Mouse (Mus musculus) neural tube, embryonic 12.5 days (tissue): ENCODE data around the gene Paqr8. TPM values are rescaled to one million over a fixed set of nuclear protein-coding genes. Genes with fewer than 3 reads are reported as not detected.

Experiments
- ATAC-seq: fragments of 200-750 bp; cut with Nextera tagmentation; 2 replicates; pipeline ENCODE4 v1.8.0; 2017; ENCODE audit warnings: low read depth, mild to moderate bottlenecking, moderate TSS enrichment, moderate library complexity; ENCODE audit not compliant: low FRiP score
- H3K27ac ChIP-seq: fragments of 300-500 bp; sonication (generic); 2 replicates; pipeline ENCODE4 v1.5.1; 2016
- H3K27me3 ChIP-seq: fragments of 300-500 bp; sonication (generic); replicated peaks from 2 replicates; pipeline ENCODE4 v1.6.1; 2016; ENCODE audit warnings: mild to moderate bottlenecking
- H3K36me3 ChIP-seq: fragments of 300-500 bp; sonication (generic); 2 replicates; pipeline ENCODE4 v1.6.1; 2016; ENCODE audit warnings: mild to moderate bottlenecking
- H3K4me1 ChIP-seq: fragments of 300-500 bp; sonication (generic); 2 replicates; pipeline ENCODE4 v1.6.1; 2016
- H3K4me2 ChIP-seq: fragments of 300-500 bp; sonication (generic); replicated peaks from 2 replicates; pipeline ENCODE4 v1.6.1; 2016; ENCODE audit warnings: mild to moderate bottlenecking
- H3K4me3 ChIP-seq: fragments of 300-500 bp; sonication (generic); 2 replicates; pipeline ENCODE4 v1.5.1; 2016
- H3K9ac ChIP-seq: fragments of 300-500 bp; sonication (generic); 2 replicates; pipeline ENCODE4 v1.6.1; 2016; ENCODE audit warnings: mild to moderate bottlenecking
- H3K9me3 ChIP-seq: fragments of 300-500 bp; sonication (generic); 2 replicates; pipeline ENCODE4 v1.6.1; 2016; ENCODE audit warnings: mild to moderate bottlenecking
- WGBS: fragments of 180-500 bp; shearing (Covaris S2); methylation state at CpG from one replicate; pipeline ENCODE4 v1.1.7; 2016; 5-methylcytosine and 5-hydroxymethylcytosine counted together
- polyA plus RNA-seq: library from polyadenylated mRNA; unstranded; fragments of >200 nt; fragmentation: Nextera tagmentation; extraction: Ambion mirVana; gene quantifications from 2 replicates; pipeline ENCODE4 v1.2.1, GENCODE M21; 2016

Paqr8 gene
- polyA plus RNA-seq, 1 experiment from 2014 or later = 12.1 TPM

DNA sequence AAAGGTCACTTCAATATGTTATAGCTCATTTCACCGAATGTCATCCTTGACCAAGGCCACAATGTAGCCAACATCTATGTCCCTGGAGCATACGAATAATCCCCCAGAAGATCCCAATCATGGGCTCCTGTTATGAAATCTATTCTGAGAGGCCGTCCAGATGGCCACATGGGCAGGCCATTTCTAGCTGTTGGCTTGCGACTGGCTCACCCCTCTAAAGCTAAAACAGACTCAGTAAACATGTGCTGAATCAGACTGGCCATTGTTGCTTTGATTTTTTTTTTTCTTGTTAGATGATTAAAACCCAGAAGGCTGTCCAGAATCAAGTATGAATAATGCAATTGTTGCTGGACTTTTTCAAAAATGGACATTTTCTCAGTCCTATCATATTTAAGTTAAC lies 7.3 kb upstream of the Paqr8 start:
- no peaks in the 10 kb centered on the region for H3K4me1 ChIP-seq
- H3K27ac ChIP-seq = no peak overlapping the region
- WGBS = 92% methylated on average over 4 of the region's 4 CpGs
- no peaks in the 10 kb centered on the region for H3K36me3 ChIP-seq
- H3K4me2 ChIP-seq = no peak overlapping the region
- H3K9ac ChIP-seq = no peak overlapping the region
- H3K27me3 ChIP-seq = no peaks in the 10 kb centered on the region
- no peak overlapping the region for H3K4me3 ChIP-seq
- ATAC-seq = no peak
- H3K9me3 ChIP-seq = no peaks in the 10 kb centered on the region

DNA sequence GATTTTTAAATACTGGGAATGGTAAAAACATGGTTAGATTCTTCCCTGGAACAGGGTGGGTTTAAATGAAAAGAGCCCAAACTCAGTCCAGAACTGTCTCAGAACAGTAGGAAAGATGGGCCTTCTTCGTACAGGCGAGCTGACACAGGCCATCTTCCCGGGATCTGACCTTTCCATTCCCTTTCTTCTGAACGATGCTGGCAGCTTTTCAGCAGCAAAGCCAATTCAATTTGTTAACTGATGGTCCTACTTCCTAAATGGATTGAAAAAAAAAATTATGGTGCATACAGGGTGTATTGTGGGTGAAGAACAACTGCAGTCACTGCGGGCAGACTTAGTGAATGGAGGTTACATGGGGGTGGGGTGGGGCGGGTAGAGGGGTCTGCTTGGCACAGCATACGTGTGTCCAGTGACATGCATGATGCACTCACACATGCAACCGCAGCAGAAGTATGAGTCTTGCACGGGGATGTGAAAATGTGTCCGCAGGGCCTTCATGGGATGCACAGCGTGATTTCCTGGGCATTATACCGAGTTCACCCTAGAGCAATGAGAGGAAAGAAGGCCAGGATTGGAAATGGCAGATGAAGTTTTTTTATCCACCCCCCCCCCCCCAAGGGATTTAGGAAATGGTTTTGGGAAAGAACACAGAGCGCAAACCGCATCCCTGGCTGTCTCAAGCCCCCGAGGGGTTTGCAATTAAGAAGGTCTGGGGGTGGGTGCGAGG lies 566 bp upstream of the Paqr8 start:
- Histone ChIP-seq H3K9ac (peak overlapping the region; percentile 77), H3K4me2 (peak overlapping the region; percentile 68), H3K4me3 (peak overlapping the region; percentile 73), H3K27me3 (no peaks in the 10 kb centered on the region), H3K4me1 (peaks cover 9% of the 10 kb centered on the region; the same call in 1 of the 2 replicates), H3K27ac (peak overlapping the region; percentile 50; the same call in 1 of the 2 replicates), H3K9me3 (no peaks in the 10 kb centered on the region), H3K36me3 (no peaks in the 10 kb centered on the region)
- 20% methylated on average over 16 of the region's 16 CpGs for WGBS
- peak; percentile 49 for ATAC-seq

DNA sequence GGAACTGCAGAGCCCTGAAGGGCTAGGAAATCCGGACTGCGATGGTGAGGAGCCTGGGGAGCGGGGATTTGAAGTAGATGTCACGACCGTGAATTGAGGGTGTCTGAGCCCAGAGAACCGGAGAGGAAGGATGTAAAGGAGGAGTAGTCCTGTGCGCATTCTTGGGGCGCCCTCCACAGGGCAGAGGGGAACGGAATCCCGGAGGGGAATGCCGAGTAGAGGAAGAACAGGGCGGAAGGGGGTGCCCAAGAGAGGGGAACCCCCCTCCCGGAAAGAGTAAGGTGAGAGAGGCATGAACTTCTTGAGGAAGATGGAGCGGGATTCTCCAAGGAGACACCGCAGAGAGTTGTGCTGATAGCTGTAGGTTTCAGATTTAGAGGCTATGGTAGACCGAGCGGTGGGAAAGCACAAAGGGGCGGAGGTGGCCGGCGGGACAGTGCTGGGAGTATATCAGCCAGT lies 564 bp downstream of the Paqr8 start:
- under 1% methylated on average over 20 of the region's 20 CpGs for WGBS
- Histone ChIP-seq H3K4me2 (peak overlapping the region; percentile 68), H3K4me1 (peaks cover 9% of the 10 kb centered on the region; the same call in 1 of the 2 replicates), H3K27ac (peak overlapping the region; percentile 50), H3K4me3 (peak overlapping the region; percentile 73), H3K9ac (peak overlapping the region; percentile 77), H3K27me3 (no peaks in the 10 kb centered on the region), H3K9me3 (no peaks in the 10 kb centered on the region), H3K36me3 (no peaks in the 10 kb centered on the region)
- peak; percentile 87 for ATAC-seq

DNA sequence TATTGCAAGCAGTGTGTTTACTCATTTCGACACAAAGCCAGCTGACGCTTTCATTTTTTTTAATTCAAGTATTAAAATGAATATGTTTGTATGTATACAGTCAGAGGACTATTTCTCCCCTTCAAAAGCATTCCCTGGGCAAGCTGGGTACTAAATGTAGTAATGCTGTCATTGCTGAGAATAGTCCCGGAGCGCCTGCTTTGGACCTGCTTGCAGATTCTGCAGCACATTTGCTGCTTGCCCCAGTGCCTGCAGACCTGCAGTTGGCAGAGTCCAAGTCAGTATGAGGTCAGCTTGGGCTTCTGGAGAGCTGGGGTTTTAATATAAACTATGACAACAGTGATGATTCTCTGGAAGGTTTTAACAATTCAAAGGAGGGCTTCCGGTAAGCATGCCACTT lies 2.7 kb downstream of the Paqr8 start:
- Histone ChIP-seq H3K9me3 (no peaks in the 10 kb centered on the region), H3K4me2 (0 out of 2 replicates have a peak overlapping the region, but pooled peaks have one; percentile 68), H3K27ac (no peak overlapping the region), H3K4me1 (peaks cover 13% of the 10 kb centered on the region; the same call in 1 of the 2 replicates), H3K36me3 (no peaks in the 10 kb centered on the region), H3K9ac (no peak overlapping the region), H3K27me3 (no peaks in the 10 kb centered on the region), H3K4me3 (no peak overlapping the region)
- ATAC-seq = no peak
- 88% methylated on average over 5 of the region's 5 CpGs for WGBS

DNA sequence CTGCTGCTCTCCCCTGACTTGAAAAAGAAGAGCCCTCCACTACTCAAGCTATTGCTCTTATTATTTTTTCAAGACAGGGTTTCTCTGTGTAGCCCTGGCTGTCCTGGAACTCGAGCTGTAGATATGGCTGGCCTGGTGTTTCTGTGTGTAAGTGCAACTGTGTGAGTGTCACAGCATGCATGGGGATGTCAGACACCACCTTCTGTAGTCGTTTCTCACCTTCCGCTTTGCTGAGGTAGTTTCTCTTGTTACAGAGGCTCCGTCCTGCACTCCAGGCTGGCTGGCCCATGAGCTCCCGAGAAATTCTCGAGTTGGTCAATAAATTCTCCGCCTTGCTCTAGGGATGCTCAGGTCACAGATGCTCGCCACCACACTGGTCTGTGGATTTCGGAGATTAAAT lies 8.0 kb downstream of the Paqr8 start:
- peaks cover 8% of the 10 kb centered on the region; the same call in 1 of the 2 replicates for H3K4me1 ChIP-seq
- no peaks in the 10 kb centered on the region for H3K27me3 ChIP-seq
- ATAC-seq = no peak
- no peak overlapping the region for H3K4me3 ChIP-seq
- no peak overlapping the region for H3K27ac ChIP-seq
- whole genome bisulfite sequencing = 62% methylated on average over 9 of the region's 9 CpGs
- H3K9me3 ChIP-seq = no peaks in the 10 kb centered on the region
- H3K4me2 ChIP-seq = no peak overlapping the region
- no peaks in the 10 kb centered on the region for H3K36me3 ChIP-seq
- no peak overlapping the region for H3K9ac ChIP-seq

DNA sequence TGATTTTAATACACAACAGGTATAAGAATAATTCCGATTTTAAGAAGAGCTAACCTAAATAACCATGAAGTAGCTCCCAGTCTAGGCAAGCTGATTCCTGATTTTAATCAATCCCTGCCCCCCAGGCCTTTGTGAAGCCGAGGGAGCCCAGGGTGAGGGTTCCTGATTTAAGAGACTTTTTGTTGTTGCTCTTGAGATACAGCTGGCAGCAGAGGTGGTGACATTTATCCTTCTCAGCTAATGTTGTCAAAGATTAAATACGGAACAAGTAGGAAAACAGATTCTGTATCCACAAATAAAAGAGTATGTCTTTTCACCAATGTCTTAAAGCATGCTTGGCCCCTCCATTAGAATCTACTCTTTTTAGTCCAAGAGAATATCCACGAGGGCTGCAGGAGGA lies 9.9 kb downstream of the Paqr8 start:
- ATAC-seq = no peak
- H3K9ac ChIP-seq = no peak overlapping the region
- peaks cover 8% of the 10 kb centered on the region; the same call in 1 of the 2 replicates for H3K4me1 ChIP-seq
- no peak overlapping the region for H3K4me2 ChIP-seq
- no peaks in the 10 kb centered on the region for H3K27me3 ChIP-seq
- no peak overlapping the region for H3K4me3 ChIP-seq
- no peaks in the 10 kb centered on the region for H3K36me3 ChIP-seq
- no peak overlapping the region for H3K27ac ChIP-seq
- WGBS = 49% methylated on average over 4 of the region's 4 CpGs
- no peaks in the 10 kb centered on the region for H3K9me3 ChIP-seq

DNA sequence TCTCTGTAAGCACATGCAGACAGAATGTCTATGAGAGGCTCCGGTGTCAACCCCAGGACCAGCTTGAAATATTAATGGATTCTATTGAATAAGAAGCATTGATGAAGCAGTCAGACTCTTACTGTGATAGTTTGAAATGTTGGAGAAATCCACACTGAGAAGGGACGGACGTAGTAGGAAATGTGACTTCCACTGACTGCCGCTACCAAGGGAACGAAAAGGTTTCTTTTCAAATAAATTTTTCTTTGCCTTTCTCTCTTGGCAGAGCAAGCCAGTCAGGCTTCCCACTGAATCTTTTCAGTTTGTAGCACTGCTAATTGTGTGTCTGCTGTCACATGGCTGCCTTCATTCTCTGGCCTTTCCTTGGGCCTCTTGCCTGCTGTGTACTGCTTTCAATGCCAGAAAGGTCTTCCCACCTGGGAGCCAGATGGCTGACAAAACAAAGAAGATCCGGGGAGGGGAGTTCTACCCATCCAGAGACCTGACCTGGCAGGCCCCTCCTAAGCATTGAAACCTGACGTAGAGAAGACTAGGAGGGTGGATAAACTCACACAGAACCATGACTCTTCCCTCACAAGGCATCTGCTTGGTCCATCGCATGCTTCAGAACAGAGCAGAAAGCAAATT lies 15.2 kb downstream of the Paqr8 start:
- WGBS = 45% methylated on average over 8 of the region's 8 CpGs
- Histone ChIP-seq H3K27ac (no peak overlapping the region), H3K4me3 (no peak overlapping the region), H3K36me3 (no peaks in the 10 kb centered on the region), H3K9me3 (no peaks in the 10 kb centered on the region), H3K27me3 (no peaks in the 10 kb centered on the region), H3K9ac (no peak overlapping the region), H3K4me1 (peaks cover 5% of the 10 kb centered on the region; the same call in 1 of the 2 replicates), H3K4me2 (no peak overlapping the region)
- peak; percentile 80 for ATAC-seq

DNA sequence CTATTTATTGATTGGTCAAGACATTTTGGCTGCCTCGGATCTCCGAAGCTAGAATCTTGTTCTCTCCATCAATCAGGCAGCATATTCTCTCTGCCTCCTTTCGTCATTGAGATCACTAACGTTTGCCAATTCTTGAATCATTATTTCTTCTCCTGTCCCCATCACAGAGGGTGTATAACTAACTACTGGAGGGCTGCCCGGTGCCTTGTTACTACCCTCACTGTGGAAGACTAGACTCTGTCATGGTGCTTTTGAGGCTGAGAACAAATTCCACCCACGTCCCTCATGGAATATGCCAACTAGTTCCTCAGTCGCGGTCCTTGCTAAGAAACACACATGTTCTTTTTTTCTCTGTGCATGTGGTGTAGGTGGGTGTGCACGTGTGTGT lies 15.7 kb downstream of the Paqr8 start:
- peak; percentile 30; the same call in 1 of the 2 replicates for ATAC-seq

DNA sequence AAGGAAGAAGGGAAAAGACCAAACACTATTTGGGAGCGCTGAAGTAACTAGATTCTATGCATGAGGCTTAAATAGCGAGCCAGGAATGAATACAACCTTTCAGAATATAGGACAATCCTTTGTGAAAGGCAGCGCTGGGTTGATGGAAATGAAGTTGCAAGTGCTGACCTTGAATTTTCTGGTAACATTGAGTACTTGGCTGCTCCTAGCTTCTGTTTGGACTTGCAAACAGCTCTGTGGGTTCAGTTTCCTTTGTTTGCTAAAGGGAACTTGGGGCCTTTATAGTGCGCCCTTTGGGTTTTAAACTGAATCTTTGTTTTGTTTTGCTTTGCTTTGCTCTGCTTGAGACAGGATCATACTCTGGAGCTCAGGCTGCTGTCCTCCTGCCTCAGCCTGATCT lies 18.1 kb downstream of the Paqr8 start:
- 31% methylated on average over 4 of the region's 4 CpGs for WGBS
- H3K9ac ChIP-seq = no peak overlapping the region
- H3K27me3 ChIP-seq = no peaks in the 10 kb centered on the region
- no peak overlapping the region for H3K27ac ChIP-seq
- peaks cover 11% of the 10 kb centered on the region for H3K4me1 ChIP-seq
- ATAC-seq = no peak
- H3K4me2 ChIP-seq = no peak overlapping the region
- no peak overlapping the region for H3K4me3 ChIP-seq
- no peaks in the 10 kb centered on the region for H3K36me3 ChIP-seq
- H3K9me3 ChIP-seq = no peaks in the 10 kb centered on the region

More for the DNA sequence above, 15.7 kb downstream of the Paqr8 start:
- Histone ChIP-seq H3K36me3 (no peaks in the 10 kb centered on the region), H3K27me3 (no peaks in the 10 kb centered on the region), H3K9me3 (no peaks in the 10 kb centered on the region), H3K4me2 (no peak overlapping the region), H3K27ac (no peak overlapping the region), H3K9ac (no peak overlapping the region), H3K4me3 (no peak overlapping the region), H3K4me1 (peaks cover 5% of the 10 kb centered on the region; the same call in 1 of the 2 replicates)
- 82% methylated on average over 9 of the region's 9 CpGs for WGBS

DNA sequence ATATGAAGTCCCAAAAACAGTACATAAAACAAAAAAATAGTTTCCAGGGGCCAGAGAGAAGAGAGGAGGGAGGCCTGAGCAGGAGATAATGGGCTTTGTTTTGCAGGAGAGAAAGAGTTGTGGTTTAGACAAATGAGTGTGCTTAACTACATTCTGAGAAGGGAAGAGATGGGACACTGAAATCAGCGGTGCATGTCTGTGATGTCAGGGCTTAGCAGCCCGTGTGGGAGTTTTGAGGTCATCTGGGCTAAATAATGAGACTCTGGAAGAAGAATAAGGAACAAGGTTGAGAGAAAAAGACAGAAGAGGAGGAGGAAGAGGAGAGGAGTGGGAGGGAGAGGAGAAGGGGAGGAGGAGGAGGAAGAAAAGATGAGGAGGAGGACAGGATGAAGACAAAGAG lies 21.7 kb downstream of the Paqr8 start:
- no peak overlapping the region for H3K9ac ChIP-seq

DNA sequence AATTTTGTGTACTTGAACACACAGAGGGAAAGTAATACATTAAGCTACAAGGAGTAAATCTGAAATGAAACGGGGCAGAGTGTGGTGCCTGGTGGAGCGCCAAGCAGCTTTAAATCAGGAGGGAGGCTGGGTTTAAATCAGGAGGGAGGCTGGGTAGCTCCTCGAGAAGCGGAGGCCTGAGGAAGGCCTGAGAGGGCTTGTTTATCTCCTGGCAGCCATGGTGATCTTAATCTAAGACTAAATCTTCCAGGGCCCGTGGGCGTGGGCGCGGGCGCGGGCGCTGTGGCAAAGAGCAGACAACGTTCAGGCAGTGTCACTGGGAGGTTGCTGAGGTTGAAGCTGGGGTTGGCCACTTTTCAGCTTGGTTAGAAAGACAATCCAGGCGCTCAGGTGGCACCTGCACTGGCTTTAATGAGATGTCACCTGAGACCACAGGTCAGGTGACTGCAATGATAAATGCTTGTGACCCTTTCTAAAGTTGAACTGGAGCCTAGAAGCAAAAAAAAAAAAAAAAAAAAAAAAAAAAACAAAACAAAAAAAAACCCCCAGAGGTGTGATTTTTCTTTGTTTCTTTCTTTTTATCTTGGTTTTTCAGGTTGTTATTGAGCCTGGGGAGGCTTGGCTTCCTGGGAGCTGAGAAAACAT lies 22.2 kb downstream of the Paqr8 start:
- no peak for ATAC-seq
- no peak overlapping the region for H3K27ac ChIP-seq

More for the DNA sequence above, 21.7 kb downstream of the Paqr8 start:
- no peak overlapping the region for H3K27ac ChIP-seq
- H3K4me1 ChIP-seq = peaks cover 11% of the 10 kb centered on the region
- H3K9me3 ChIP-seq = no peaks in the 10 kb centered on the region
- no peak overlapping the region for H3K4me2 ChIP-seq
- H3K4me3 ChIP-seq = no peak overlapping the region
- no peaks in the 10 kb centered on the region for H3K27me3 ChIP-seq
- WGBS = 23% methylated on average over 2 of the region's 2 CpGs
- no peaks in the 10 kb centered on the region for H3K36me3 ChIP-seq
- ATAC-seq = no peak

DNA sequence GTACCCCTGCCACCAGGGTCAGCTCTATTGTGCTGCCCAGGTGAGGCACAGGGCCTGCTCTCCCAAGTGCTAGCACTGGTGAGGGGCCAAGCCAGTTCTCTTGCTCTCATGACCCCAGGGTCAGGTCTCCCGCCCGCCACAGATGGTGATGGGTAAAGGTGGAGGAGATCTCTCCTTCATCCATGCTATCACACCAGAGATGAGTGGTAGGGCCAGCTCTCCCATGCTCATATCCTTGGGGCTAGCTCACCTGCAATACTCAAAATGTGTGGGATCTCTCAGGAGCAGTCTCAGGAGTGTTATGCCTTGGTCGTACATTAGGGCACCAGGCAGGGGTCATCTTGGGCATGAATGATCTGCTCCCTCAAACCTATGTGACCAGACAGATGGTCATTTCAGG lies 24.4 kb downstream of the Paqr8 start:
- Histone ChIP-seq H3K9ac (no peak overlapping the region), H3K36me3 (no peaks in the 10 kb centered on the region), H3K4me2 (no peak overlapping the region), H3K27me3 (no peaks in the 10 kb centered on the region), H3K4me1 (peaks cover 6% of the 10 kb centered on the region), H3K27ac (no peak overlapping the region), H3K4me3 (no peak overlapping the region), H3K9me3 (no peaks in the 10 kb centered on the region)
- WGBS = 85% methylated on average over 3 of the region's 3 CpGs
- ATAC-seq = no peak

More for the DNA sequence above, 22.2 kb downstream of the Paqr8 start:
- Histone ChIP-seq H3K36me3 (no peaks in the 10 kb centered on the region), H3K27me3 (no peaks in the 10 kb centered on the region), H3K4me3 (no peak overlapping the region), H3K9me3 (no peaks in the 10 kb centered on the region), H3K4me1 (peaks cover 11% of the 10 kb centered on the region), H3K4me2 (no peak overlapping the region), H3K9ac (no peak overlapping the region)
- WGBS = 68% methylated on average over 13 of the region's 13 CpGs
